Mouse (Mus musculus): ENCODE results near the gene Gm49510.
"Not testable (repeated sequence)": the region's sequence is repeated elsewhere in the genome, so short reads cannot be mapped to it uniquely, and the experiment has no call there.

Gm49510 gene

DNA sequence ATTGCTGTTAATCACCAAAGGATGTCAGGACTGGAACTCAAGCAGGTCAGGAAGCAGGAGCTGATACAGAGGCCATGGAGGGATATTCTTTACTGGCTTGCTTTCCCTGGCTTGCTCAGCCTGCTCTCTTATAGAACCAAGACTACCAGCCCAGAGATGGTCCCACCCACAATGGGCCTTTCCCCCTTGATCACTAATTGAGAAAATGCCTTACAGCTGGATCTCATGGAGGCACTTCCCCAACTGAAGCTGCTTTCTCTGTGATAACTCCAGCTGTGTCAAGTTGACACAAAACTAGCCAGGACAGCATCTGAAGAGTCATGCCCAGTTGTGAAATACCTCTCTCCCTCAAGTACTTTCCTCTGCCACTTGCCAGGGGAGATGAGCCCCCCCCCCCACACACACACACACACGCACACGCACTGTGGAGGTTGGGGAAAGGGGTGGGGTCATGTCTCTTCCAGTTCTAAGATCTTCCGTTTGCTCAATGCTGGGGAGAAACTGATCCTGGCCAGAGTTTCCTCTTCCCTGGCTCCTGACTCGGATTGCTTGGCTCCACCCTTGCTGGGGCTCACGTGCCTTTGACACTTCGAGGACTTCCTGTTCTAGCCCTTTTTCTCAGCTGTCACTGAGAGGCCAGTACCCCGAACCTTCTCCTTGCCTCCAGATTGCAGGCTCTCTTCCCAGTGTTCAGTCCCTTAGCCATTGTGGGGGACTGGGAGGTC lies 20.5 kb upstream of the Gm49510 start:
- not testable (repeated sequence) for DNase-seq

DNA sequence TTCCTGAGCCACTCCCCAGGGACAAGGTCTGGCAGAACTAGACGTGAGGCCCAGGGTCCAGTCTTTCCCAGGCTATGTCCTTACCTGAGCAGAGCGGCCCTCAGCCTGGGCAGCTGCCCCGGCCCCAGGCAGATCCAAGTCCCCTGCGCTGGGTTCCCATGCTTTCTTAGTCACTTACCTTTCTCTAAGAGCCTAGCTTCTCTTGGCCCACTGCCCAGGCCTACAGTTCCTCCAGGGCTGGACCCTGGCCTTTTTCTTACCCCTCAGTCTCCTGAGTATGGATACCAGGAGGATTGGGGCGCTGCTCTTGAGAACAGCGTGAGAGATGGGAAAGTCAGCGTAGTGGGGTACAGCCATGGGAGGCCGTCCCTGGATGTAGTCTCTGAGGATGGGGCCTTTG lies 19.0 kb upstream of the Gm49510 start:
- DNase-seq = no peak

DNA sequence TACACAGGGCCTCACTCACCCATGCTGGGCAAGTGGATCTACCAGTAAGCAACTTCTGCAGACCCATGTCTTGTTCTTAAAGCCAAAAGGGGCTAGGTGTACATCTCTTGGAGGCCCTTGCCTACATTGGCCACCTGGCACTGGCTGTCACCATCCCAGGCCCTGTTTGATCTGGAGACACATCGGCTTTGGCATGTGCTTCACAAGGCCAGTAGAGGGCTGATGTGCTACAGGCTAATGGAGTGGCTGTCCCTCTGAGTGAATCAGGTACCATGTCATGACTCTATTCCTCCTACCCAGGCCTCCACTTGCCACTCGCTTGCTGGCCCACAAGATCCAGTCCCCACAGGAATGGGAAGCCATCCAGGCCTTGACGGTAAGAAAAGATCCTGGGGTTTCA lies 17.6 kb upstream of the Gm49510 start:
- DNase-seq = no peak

DNA sequence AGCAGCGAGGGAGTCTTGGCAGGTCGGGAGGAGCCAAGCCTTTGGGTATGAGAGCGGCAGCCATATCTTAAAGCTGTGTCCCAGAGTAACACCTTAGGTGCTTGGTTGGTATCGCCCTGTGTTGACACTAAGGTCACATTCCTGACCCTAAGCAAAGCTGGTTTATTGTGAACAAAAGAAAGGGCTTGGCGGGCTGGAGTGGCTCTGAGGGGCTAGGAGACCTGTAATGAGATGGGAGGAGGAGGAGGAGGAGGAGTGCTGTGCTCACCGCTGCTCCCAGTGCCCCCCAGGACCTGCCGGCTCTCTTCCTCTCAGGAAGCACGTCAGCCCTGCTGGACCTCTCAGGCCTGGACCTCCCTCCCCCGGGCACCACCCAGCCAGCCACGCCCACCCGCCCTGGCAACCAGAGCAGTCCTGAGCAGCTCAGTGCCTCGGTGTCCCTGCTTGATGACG lies 10.0 kb upstream of the Gm49510 start:
- no peak for DNase-seq

DNA sequence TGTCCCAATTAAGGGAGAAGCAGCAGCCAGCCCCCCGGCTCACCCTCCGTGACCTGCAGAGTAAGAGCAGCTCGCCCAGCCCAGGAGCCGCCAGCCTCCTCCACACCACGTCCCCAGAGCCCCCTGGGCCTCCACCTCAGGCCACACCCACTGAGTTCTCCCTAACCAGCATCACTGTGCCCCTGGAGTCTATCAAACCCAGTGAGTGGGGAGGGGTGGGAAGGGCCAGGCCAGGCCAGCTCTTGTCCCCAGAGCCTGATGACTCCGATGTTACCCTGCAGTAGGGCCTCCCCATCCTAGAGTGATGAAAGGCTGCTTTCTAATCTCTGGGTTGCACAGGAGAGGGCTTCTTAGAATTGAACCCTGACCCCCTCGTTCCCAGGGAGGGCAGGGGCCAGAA lies 7.0 kb upstream of the Gm49510 start:
- DNase-seq = no peak

DNA sequence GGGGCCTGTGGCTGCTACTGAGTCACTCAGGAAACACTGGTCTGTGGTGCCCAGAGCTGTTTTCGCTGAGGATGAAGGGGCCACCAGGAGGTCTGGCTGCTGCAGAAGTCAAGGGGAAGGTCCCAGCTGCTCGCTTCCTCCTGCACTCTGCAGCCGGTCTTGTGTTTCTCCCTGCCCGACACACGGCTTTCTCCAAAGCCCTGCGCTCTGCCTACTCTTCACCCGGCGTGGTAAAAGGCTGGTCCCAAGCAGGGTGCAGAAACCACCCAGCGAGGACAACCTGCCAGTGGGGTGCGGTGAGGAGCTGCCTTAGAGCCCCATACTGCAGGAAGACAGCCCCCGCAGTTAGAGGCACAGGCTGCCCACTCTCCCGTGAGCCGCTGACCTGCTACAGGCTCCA lies 4.7 kb upstream of the Gm49510 start:
- no peak for DNase-seq

DNA sequence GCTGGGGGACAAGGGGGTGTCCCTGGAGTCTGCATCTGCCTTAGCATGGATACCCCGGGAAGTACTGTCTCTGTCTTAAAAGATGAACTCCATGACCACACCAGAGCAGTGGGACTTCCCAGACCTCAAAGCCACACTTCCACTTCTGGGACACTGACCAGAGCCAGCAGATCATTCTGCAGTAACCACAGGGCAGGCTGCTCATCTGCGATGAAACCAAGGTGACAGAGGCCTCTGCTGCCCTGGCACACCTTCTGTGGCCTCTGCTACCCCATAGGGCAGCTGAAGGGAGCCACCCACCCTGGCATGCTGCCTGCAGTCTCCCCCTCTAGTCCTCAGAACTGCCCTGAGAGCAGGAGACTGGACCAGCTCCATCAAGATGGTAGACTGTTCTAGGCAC lies 3.7 kb upstream of the Gm49510 start:
- DNase-seq = no peak

GRCm38 (mm10) chr15:78896149-78896548 lies 3.3 kb upstream of the Gm49510 start:
- DNase-seq = no peak

DNA sequence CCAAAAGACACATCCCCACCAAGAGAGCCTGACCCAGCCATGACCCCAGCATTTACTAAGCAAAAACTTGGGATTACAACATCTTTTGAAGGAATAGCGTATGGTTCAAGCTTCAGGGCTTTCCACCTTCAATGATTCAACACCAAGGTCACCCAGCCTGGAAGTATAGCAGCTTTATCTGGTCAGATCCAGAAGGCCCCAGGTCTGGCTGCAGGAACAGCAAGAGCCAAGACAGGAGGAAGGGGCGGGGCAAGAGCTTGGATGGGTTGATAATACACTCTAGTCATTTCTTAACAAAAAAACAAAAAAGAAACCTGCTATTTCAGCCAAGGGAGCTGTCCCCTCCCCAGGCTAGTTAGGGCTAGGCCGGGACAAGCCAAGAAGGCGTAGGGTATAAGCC lies 2.0 kb upstream of the Gm49510 start:
- DNase-seq = no peak

DNA sequence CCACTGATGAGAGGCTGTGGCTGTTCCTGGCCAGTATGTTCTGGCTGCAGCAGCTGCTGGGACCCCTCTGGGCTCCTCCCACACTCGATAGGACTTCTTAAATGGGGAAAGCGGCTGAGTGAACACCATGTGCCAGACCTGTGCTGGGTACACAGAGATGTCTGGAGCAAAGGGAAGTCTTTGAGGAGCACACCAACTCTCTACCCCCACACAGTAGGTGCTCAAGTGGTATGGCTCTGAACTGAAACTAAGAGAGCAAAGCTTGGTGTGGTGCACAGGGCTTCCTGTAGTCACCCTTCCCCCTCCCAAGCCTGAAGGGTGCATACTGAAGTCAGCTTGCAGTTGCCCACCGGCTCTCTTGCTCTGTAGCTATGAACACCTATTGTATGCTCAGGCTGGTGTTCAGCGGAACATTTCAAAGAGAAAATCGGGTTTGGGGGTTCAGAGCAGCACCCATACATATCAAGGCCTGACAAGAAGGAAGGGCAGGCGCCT lies 913 bp upstream of the Gm49510 start:
- no peak for DNase-seq

GRCm38 (mm10) chr15:78899740-78900584 lies 495 bp downstream of the Gm49510 start, which contains the start of gene Sh3bp1:
Gene Sh3bp1, plus strand, starts transcription at chr15:78899768.
- peak; percentile 64 for DNase-seq

GRCm38 (mm10) chr15:78900585-78901421 lies 1.3 kb downstream of the Gm49510 start:
- DNase-seq = no peak

DNA sequence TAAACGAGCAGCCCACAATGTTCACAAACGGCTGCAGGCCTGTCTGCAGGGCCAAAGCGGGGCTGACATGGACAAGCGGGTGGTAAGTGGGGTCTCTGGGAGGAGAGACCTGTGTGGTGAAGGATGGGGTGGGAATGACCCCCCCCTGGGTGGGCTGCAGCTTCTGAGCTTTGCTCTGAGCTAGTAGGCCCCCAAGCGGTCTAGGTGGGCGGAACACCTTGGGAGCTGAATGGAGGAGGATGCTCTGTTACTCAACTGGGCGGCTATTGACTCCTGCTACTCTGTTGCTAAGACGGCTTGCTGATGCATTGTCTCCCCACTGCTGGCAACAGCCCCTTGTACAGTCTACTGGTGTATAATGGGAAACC lies 1.9 kb downstream of the Gm49510 start:
- no peak for DNase-seq

DNA sequence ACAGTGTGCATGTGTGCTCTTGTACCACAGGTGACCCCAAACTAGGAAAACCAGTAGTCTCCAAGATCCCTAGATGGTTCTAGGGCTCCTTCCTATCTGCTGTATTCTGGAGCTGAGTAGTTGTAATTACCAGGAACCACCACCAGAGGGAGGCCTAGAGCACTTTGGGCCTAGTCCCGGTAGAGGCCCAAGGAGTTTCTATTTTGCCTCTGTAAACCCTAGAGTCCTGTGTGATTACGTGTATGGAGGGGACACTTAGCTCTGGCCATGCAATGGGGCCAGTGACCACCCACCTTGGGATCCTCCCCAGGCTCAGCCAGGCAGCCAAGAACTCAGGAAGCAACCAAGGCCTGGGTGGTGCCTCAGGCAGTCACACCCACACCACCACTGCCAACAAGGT lies 3.8 kb downstream of the Gm49510 start:
- peak; percentile 81 for DNase-seq

DNA sequence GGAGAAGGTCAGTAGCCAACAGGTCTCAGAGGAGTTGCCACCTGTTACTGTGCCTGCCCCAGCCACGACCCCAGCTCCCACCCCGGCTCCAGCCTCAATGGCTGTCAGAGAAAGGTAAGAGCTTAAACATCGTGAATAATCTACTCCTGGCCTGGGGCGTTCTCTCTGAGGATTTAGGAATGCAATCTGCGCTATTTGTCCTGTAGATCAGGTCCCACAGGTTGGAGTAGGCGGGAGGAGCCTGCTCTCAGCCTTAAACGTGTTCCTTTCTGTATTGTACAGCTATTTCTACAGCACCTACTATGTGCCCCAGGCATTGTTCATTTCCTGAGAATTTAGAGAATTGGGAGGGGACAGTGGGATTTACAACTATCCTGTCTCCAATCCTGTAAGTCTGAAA lies 8.9 kb downstream of the Gm49510 start:
- no peak for DNase-seq

DNA sequence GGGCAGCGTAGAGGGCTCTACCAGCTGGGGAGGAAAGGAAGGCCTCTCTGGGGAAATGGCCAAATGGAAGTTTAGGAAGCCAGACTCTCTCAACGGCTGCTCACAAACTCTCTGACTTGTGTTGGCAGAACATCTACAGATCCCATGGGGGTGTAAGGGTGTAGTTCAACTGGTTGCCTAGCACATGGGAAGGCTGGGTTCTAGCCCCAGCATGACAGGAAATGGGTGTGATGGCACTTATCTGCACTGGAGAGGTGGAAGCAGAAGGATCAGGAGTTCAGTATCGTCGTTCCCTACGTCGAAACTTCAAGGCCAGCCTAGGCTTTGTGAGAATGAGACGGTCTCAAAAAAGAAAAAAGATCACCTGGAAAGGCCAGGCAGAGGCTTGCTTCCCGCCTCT lies 9.5 kb downstream of the Gm49510 start:
- no peak for DNase-seq

DNA sequence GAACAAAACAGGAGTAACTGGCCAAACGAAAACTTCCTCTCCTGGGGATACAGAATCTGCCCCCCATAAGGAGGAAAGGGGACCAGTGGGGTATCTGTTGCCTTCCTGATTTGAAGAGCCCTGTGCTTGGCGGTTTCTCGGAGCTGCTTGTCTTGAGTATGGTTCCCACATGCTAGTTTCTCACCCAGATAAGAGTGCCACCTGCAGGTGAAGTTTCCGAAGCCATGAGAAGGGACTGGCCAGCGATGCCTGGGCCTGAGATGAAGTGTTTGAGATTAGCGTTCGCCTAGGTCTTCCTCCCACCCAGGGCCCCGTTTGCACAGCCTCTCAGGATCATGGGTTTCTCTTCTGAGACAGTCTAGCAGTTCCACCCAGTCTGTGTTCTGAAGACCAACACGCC lies 12.6 kb downstream of the Gm49510 start:
- DNase-seq = peak; percentile 52

- DNase-seq = peak; percentile 99
Measured at GRCm38 (mm10) chr15:78913632-78914090, 14.2 kb downstream of the Gm49510 start, which contains the start of gene Pdxp. Gene Pdxp, plus strand, starts transcription at chr15:78913919.

DNA sequence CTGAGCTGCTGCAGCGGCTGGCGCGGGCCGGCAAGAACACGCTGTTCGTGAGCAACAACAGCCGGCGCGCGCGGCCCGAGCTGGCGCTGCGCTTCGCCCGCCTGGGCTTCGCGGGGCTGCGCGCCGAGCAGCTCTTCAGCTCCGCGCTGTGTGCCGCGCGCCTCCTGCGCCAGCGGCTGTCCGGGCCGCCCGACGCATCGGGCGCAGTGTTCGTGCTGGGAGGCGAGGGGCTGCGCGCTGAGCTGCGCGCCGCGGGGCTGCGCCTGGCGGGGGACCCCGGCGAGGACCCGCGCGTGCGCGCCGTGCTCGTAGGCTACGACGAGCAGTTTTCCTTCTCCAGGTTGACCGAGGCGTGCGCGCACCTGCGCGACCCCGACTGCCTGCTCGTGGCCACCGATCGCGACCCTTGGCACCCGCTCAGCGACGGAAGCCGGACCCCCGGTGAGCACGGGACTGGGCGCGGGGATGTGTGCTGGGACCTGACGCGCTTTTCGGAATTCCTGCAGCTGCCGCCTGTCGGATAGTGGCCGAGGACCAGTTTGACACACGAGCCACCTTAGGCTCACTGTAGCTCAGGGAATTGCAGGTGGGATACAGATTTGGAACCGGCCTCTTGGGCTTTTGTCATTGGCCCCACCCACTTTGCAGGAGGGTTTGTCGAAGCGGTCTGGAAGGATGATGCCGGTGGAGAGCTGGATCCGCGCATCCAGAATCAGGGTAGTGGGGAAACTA lies 14.8 kb downstream of the Gm49510 start:
- DNase-seq = peak; percentile 53

DNA sequence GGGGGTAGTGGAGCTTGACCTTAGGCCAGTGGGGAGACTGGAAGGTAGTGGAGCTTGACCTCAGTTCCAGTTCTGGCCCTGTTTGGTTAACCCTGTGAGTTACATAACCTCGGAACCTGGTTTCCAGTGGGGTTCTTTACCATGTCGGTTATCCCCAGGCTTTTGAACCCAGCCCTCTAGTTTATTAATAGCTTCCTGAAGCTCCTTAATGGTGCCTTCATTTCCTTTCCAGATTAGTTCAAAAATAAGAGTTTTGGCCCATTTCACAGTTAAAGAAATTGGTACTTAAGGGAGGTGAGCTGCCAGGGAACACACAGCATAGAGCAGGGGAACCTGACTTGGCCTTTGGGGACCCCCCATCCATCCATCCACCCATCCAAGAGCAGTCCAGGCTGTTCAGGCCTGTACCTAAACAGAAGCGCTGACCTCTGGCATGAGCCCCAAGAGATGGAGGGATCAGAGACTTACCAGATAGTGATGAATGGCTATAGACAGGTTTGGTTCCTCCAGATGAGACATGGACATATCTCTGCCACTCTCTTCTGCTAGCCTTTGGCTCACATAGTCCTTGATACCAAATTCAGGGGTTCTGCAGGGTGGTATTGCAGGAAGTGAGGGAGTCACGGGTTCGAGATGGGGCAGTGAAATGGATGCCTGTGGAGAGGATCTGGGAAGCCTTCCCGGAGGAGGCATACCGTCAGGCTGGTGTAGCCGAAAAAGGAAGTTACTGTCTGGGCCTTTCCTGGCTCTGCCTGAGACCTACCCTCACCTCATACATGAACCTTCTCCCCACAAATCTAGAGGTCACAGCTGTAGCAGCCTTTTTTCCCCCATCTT lies 15.6 kb downstream of the Gm49510 start:
- DNase-seq = no peak

GRCm38 (mm10) chr15:78915660-78916017 lies 16.2 kb downstream of the Gm49510 start:
- peak; percentile 80 for DNase-seq

Measured in right cerebral cortex, adult 18-20 months (tissue).